11 mouse cellular contexts compared by ENCODE assay signal in genomic region chr12:102631690-102632089, GRCm38 (mm10).
DNase-seq lines count a peak whose midpoint lies in the region; ATAC-seq and TF ChIP-seq lines count a peak whose summit lies in the region.
"Had no signal": no experiment of that assay in that cellular context is flagged by ENCODE, and none has a peak within 500 bp of the region (broad histone marks: within the 10 kb centered on the region; RNA-seq: fewer than 3 reads in every experiment).

No protein-coding gene starts in this region.

- peak; percentile 43; the same call in 1 of the 2 replicates for ATAC-seq in liver, embryonic 12.5 days
- ATAC-seq in liver, postnatal 0 days = no peak
- ATAC-seq in intestine, embryonic 16.5 days = peak; percentile 32; the same call in 1 of the 2 replicates

- no peak overlapping the region for H3K9ac ChIP-seq in liver, embryonic 12.5 days
- no peak overlapping the region for H3K9ac ChIP-seq in liver, postnatal 0 days (replicated peaks)
- H3K9ac ChIP-seq in intestine, embryonic 16.5 days (ENCODE audit: low read depth, low read length) = no peak overlapping the region

- H3K27ac ChIP-seq in liver, embryonic 12.5 days = no peak overlapping the region
- no peak overlapping the region for H3K27ac ChIP-seq in liver, postnatal 0 days (ENCODE audit: low read depth)
- no peak overlapping the region for H3K27ac ChIP-seq in intestine, embryonic 16.5 days (ENCODE audit: low read length)

- H3K4me2 ChIP-seq in liver, embryonic 12.5 days = no peak overlapping the region
- no peak overlapping the region for H3K4me2 ChIP-seq in liver, postnatal 0 days (ENCODE audit: low read depth, low read length)
- no peak overlapping the region for H3K4me2 ChIP-seq in intestine, embryonic 16.5 days (ENCODE audit: low read depth, low read length)

- DNase-seq in cerebellum, adult 8-10 months = peak; percentile 51
- DNase-seq in cerebellum, postnatal 36 days = no peak
- DNase-seq in liver, postnatal 0 days = no peak
- peak; percentile 61 for DNase-seq in retina, embryonic 14.5 days (ENCODE audit: low spot score)
- no peak for DNase-seq in natural killer cell, adult 2 months (ENCODE audit: low spot score in 2 of 2)
- no peak for DNase-seq in gastrocnemius, adult 8-10 months (ENCODE audit: low spot score in 2 of 2)
- DNase-seq: cerebellum, adult 11 months; heart, postnatal 36 days had no signal

- no peaks in the 10 kb centered on the region for H3K27me3 ChIP-seq in liver, embryonic 12.5 days (replicated peaks)
- H3K27me3 ChIP-seq in liver, postnatal 0 days (ENCODE audit: insufficient read depth, low read length) = no peaks in the 10 kb centered on the region
- H3K27me3 ChIP-seq in intestine, embryonic 16.5 days (replicated peaks; ENCODE audit: control insufficient read depth, insufficient read depth, low read length) = no peaks in the 10 kb centered on the region

- no peak for TF ChIP-seq EP300 in liver, postnatal 0 days (IDR thresholded peaks at IDR 0.05; ENCODE audit: low read depth)

- no peaks in the 10 kb centered on the region for H3K9me3 ChIP-seq in liver, embryonic 12.5 days (replicated peaks)
- no peaks in the 10 kb centered on the region for H3K9me3 ChIP-seq in liver, postnatal 0 days (ENCODE audit: low read length)
- no peaks in the 10 kb centered on the region for H3K9me3 ChIP-seq in intestine, embryonic 16.5 days (ENCODE audit: control insufficient read depth, low read length)

- 49% methylated on average over 8 of the region's 8 CpGs for WGBS in liver, embryonic 12.5 days (ENCODE audit: insufficient replicate concordance)
- WGBS in liver, postnatal 0 days (ENCODE audit: insufficient replicate concordance) = 55% methylated on average over 8 of the region's 8 CpGs
- WGBS in intestine, embryonic 16.5 days = 48% methylated on average over 8 of the region's 8 CpGs

- H3K4me3 ChIP-seq in liver, embryonic 12.5 days = no peak overlapping the region
- no peak overlapping the region for H3K4me3 ChIP-seq in liver, postnatal 0 days (ENCODE audit: low read depth, low read length)
- H3K4me3 ChIP-seq in intestine, embryonic 16.5 days (ENCODE audit: low read length) = no peak overlapping the region
- H3K4me3 ChIP-seq: myocyte had no signal

- no peak for TF ChIP-seq CTCF in liver, postnatal 0 days (IDR thresholded peaks at IDR 0.05; ENCODE audit: low read depth)

- no peaks in the 10 kb centered on the region for H3K36me3 ChIP-seq in liver, embryonic 12.5 days
- no peaks in the 10 kb centered on the region for H3K36me3 ChIP-seq in liver, postnatal 0 days (replicated peaks; ENCODE audit: insufficient read depth, low read length)
- H3K36me3 ChIP-seq in intestine, embryonic 16.5 days (ENCODE audit: control insufficient read depth, insufficient read depth, low read length) = no peaks in the 10 kb centered on the region

- H3K4me1 ChIP-seq in liver, embryonic 12.5 days = peaks cover 19% of the 10 kb centered on the region
- H3K4me1 ChIP-seq in liver, postnatal 0 days (ENCODE audit: insufficient read depth) = peaks cover under 1% of the 10 kb centered on the region
- H3K4me1 ChIP-seq in intestine, embryonic 16.5 days (ENCODE audit: control insufficient read depth, insufficient read depth, low read length) = peaks cover 19% of the 10 kb centered on the region

Comparison
In these comparisons a context has a peak if more than half of its experiments do, and no peak if none do; other contexts are left out.
1. DNase-seq: peak in cerebellum, adult 8-10 months (single experiment) and retina, embryonic 14.5 days (single experiment); none in cerebellum, postnatal 36 days (0 of 2), liver, postnatal 0 days (single experiment), natural killer cell, adult 2 months (0 of 2) and gastrocnemius, adult 8-10 months (0 of 2).